Mouse (Mus musculus) hindbrain, embryonic 16.5 days (tissue): ENCODE measurements around the gene Kcna6. TPM values are rescaled to one million over a fixed set of nuclear protein-coding genes. Genes with fewer than 3 reads are reported as not detected.

ENCODE experiments used
- ATAC-seq: fragments of 200-750 bp; cut with Nextera tagmentation; 2 replicates; pipeline ENCODE4 v1.8.0; 2017; ENCODE audit warnings: moderate TSS enrichment, moderate library complexity
- H3K27ac ChIP-seq: fragments of 300-500 bp; sonication (generic); 2 replicates; pipeline ENCODE4 v1.5.1; 2014; ENCODE audit warnings: low read depth, mild to moderate bottlenecking, control low read depth, low read length, moderate library complexity
- H3K27me3 ChIP-seq: fragments of 300-500 bp; sonication (generic); replicated peaks from 2 replicates; pipeline ENCODE4 v1.6.1; 2014; ENCODE audit warnings: low read length; ENCODE audit not compliant: control insufficient read depth, insufficient read depth
- H3K36me3 ChIP-seq: fragments of 300-500 bp; sonication (generic); 2 replicates; pipeline ENCODE4 v1.6.1; 2014; ENCODE audit warnings: mild to moderate bottlenecking, low read length, moderate library complexity, mixed read lengths; ENCODE audit not compliant: control insufficient read depth, insufficient read depth
- H3K4me1 ChIP-seq: fragments of 300-500 bp; sonication (generic); 2 replicates; pipeline ENCODE4 v1.6.1; 2014; ENCODE audit warnings: low read depth, low read length; ENCODE audit not compliant: control insufficient read depth, insufficient read depth
- H3K4me2 ChIP-seq: fragments of 300-500 bp; sonication (generic); 2 replicates; pipeline ENCODE4 v1.6.1; 2014; ENCODE audit warnings: mild to moderate bottlenecking, low read length, control low read depth, moderate library complexity
- H3K4me3 ChIP-seq: fragments of 300-500 bp; sonication (generic); 2 replicates; pipeline ENCODE4 v1.5.1; 2014; ENCODE audit warnings: mild to moderate bottlenecking, low read length, control low read depth, moderate library complexity
- H3K9ac ChIP-seq: fragments of 300-500 bp; sonication (generic); 2 replicates; pipeline ENCODE4 v1.6.1; 2014; ENCODE audit warnings: low read depth, mild to moderate bottlenecking, control low read depth, low read length, moderate library complexity
- H3K9me3 ChIP-seq: fragments of 300-500 bp; sonication (generic); 2 replicates; pipeline ENCODE4 v1.6.1; 2014; ENCODE audit warnings: mild to moderate bottlenecking, low read length, moderate library complexity; ENCODE audit not compliant: control insufficient read depth
- WGBS: fragments of 180-500 bp; shearing (Covaris S2); extraction: QIAGEN DNeasy Blood & Tissue Kit; methylation state at CpG from one replicate; pipeline ENCODE4 v1.1.7; 2014; 5-methylcytosine and 5-hydroxymethylcytosine counted together
- polyA plus RNA-seq: library from polyadenylated mRNA; unstranded; fragments of >200 nt; fragmentation: Nextera tagmentation; extraction: Ambion mirVana; gene quantifications from 2 replicates; pipeline ENCODE4 v1.2.1, GENCODE M21; 2015

Gene Kcna6
- polyA plus RNA-seq, 1 experiment from 2014 or later = 25.5 TPM

- no peak for ATAC-seq
- no peak overlapping the region for H3K27ac ChIP-seq
- H3K9ac ChIP-seq = no peak overlapping the region
- H3K4me1 ChIP-seq = peaks cover 17% of the 10 kb centered on the region
- no peak overlapping the region for H3K4me3 ChIP-seq
- WGBS = 55% methylated on average over 11 of the region's 11 CpGs
- no peaks in the 10 kb centered on the region for H3K27me3 ChIP-seq
- no peaks in the 10 kb centered on the region for H3K36me3 ChIP-seq
- no peak overlapping the region for H3K4me2 ChIP-seq
- no peaks in the 10 kb centered on the region for H3K9me3 ChIP-seq
Measured at GRCm38 (mm10) chr6:126768957-126769665, 28.6 kb upstream of the Kcna6 start.

- H3K9ac ChIP-seq = no peak overlapping the region
- WGBS = 16% methylated on average over 7 of the region's 7 CpGs
- H3K4me2 ChIP-seq = no peak overlapping the region
Measured at GRCm38 (mm10) chr6:126767610-126768532, 27.4 kb upstream of the Kcna6 start.

GRCm38 (mm10) chr6:126766552-126766951, 26.1 kb upstream of the Kcna6 start:
- ATAC-seq = no peak
- Histone ChIP-seq H3K36me3 (no peaks in the 10 kb centered on the region), H3K27me3 (no peaks in the 10 kb centered on the region), H3K27ac (no peak overlapping the region), H3K4me2 (no peak overlapping the region), H3K4me1 (peaks cover 17% of the 10 kb centered on the region), H3K4me3 (no peak overlapping the region), H3K9ac (no peak overlapping the region), H3K9me3 (no peaks in the 10 kb centered on the region)
- WGBS = 53% methylated on average over 5 of the region's 5 CpGs

More at GRCm38 (mm10) chr6:126767610-126768532, 27.4 kb upstream of the Kcna6 start:
- Histone ChIP-seq H3K4me3 (no peak overlapping the region), H3K36me3 (no peaks in the 10 kb centered on the region), H3K27ac (peak overlapping the region; percentile 30), H3K9me3 (no peaks in the 10 kb centered on the region), H3K27me3 (no peaks in the 10 kb centered on the region), H3K4me1 (peaks cover 17% of the 10 kb centered on the region)
- peak; percentile 71 for ATAC-seq

- Histone ChIP-seq H3K4me1 (peaks cover 13% of the 10 kb centered on the region), H3K4me2 (no peak overlapping the region), H3K9ac (no peak overlapping the region), H3K27me3 (no peaks in the 10 kb centered on the region), H3K4me3 (no peak overlapping the region), H3K9me3 (no peaks in the 10 kb centered on the region), H3K36me3 (no peaks in the 10 kb centered on the region), H3K27ac (no peak overlapping the region)
- ATAC-seq = no peak
- 51% methylated on average over 10 of the region's 11 CpGs for WGBS
Measured at GRCm38 (mm10) chr6:126764563-126765091, 24.2 kb upstream of the Kcna6 start.

GRCm38 (mm10) chr6:126761362-126761761, 20.9 kb upstream of the Kcna6 start:
- Histone ChIP-seq H3K36me3 (no peaks in the 10 kb centered on the region), H3K4me2 (no peak overlapping the region), H3K4me1 (no peaks in the 10 kb centered on the region), H3K9me3 (no peaks in the 10 kb centered on the region), H3K27me3 (no peaks in the 10 kb centered on the region), H3K4me3 (no peak overlapping the region), H3K27ac (no peak overlapping the region), H3K9ac (no peak overlapping the region)
- 82% methylated on average over 4 of the region's 4 CpGs for WGBS
- ATAC-seq = no peak

GRCm38 (mm10) chr6:126755729-126756411, 15.4 kb upstream of the Kcna6 start:
- Histone ChIP-seq H3K4me3 (no peak overlapping the region), H3K4me2 (no peak overlapping the region), H3K27ac (no peak overlapping the region), H3K9ac (no peak overlapping the region), H3K27me3 (no peaks in the 10 kb centered on the region), H3K9me3 (no peaks in the 10 kb centered on the region), H3K36me3 (no peaks in the 10 kb centered on the region), H3K4me1 (peaks cover 3% of the 10 kb centered on the region; the same call in 1 of the 2 replicates)
- WGBS = 38% methylated on average over 8 of the region's 8 CpGs
- no peak for ATAC-seq

- no peak overlapping the region for H3K27ac ChIP-seq
Measured at GRCm38 (mm10) chr6:126752520-126752919, 12.0 kb upstream of the Kcna6 start.

GRCm38 (mm10) chr6:126745888-126746287, 5.4 kb upstream of the Kcna6 start:
- H3K27ac ChIP-seq = no peak overlapping the region
- H3K4me2 ChIP-seq = no peak overlapping the region
- WGBS = 70% methylated on average over 1 of the region's 1 CpGs
- H3K36me3 ChIP-seq = no peaks in the 10 kb centered on the region
- H3K4me1 ChIP-seq = no peaks in the 10 kb centered on the region
- H3K27me3 ChIP-seq = no peaks in the 10 kb centered on the region
- H3K9ac ChIP-seq = no peak overlapping the region
- no peaks in the 10 kb centered on the region for H3K9me3 ChIP-seq
- no peak overlapping the region for H3K4me3 ChIP-seq
- no peak for ATAC-seq

More at GRCm38 (mm10) chr6:126752520-126752919, 12.0 kb upstream of the Kcna6 start:
- H3K4me1 ChIP-seq = peaks cover 3% of the 10 kb centered on the region; the same call in 1 of the 2 replicates
- no peaks in the 10 kb centered on the region for H3K36me3 ChIP-seq
- H3K9ac ChIP-seq = no peak overlapping the region
- ATAC-seq = peak; percentile 79
- no peak overlapping the region for H3K4me3 ChIP-seq
- H3K4me2 ChIP-seq = 0 out of 2 replicates have a peak overlapping the region, but pooled peaks have one; percentile 7
- 27% methylated on average over 12 of the region's 12 CpGs for WGBS
- no peaks in the 10 kb centered on the region for H3K27me3 ChIP-seq
- no peaks in the 10 kb centered on the region for H3K9me3 ChIP-seq
